Mouse (Mus musculus): ENCODE data around the gene Zfyve26. TPM values are rescaled to one million over a fixed set of nuclear protein-coding genes. Genes with fewer than 3 reads are reported as not detected.

Gene Zfyve26
- polyA plus RNA-seq, 1 experiment from 2014 or later = 7.6 TPM

DNA sequence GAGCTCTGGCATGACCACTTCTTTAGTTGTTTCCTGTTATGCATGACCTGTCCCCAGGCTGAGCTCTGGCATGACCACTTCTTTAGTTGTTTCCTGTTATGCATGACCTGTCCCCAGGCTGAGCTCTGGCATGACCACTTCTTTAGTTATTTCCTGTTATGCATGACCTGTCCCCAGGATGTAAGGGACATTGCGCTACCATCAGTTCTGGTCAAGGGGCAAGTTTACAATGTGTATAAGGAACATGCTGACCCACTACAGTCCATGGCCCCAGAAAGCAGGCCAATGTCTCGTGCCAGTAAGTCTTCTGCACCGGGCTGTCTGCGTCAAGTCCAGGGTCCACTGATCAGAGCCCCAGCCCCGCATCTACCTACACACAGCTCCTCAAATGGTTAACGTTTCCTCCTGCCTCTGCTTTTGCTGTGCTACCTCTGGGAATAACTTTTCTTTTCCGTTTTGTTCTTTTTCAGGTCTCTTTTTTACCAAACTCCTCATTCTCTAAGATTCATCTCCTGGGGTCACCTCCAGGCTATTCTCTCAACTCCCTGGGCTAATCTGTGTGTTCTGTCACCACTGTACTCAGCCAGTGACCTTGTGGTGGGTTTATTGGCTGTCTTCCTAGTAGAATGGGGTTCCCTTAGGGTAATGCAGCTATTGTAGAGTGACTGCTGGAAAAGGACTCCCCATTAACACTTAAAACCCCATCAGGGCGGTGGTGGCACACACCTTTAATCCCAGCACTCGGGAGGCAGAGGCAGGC, 42.6 kb downstream of the Zfyve26 start:
- Histone ChIP-seq H3K27ac (peak overlapping the region; percentile 64), H3K9me3 (replicated peaks; ENCODE audit: low read length) (no peaks in the 10 kb centered on the region), H3K36me3 (ENCODE audit: insufficient read depth, low read length) (peaks cover 44% of the 10 kb centered on the region), H3K27me3 (ENCODE audit: insufficient read depth, low read length) (no peaks in the 10 kb centered on the region), H3K4me3 (replicated peaks; ENCODE audit: low read depth, low read length) (no peak overlapping the region), H3K9ac (ENCODE audit: low read depth, low read length) (no peak overlapping the region), H3K4me2 (ENCODE audit: low read length) (no peak overlapping the region), H3K4me1 (replicated peaks; ENCODE audit: insufficient read depth, low read length) (no peaks in the 10 kb centered on the region)
- DNase-seq (ENCODE audit: low spot score) (peak; percentile 53), ATAC-seq (replicated peaks; ENCODE audit: low FRiP score, low read depth) (peak; percentile 92)
- no peak for TF ChIP-seq CTCF (IDR thresholded peaks at IDR 0.05; ENCODE audit: low read depth)
- 63% methylated on average over 9 of the region's 9 CpGs for WGBS

- DNase-seq (ENCODE audit: low spot score) = no peak
- TF ChIP-seq CTCF (IDR thresholded peaks at IDR 0.05; ENCODE audit: low read depth) = no peak
- WGBS = 89% methylated on average over 3 of the region's 3 CpGs
- no peak overlapping the region for H3K9ac ChIP-seq (ENCODE audit: low read depth, low read length)
- no peak overlapping the region for H3K4me3 ChIP-seq (replicated peaks; ENCODE audit: low read depth, low read length)
- H3K4me2 ChIP-seq (ENCODE audit: low read length) = no peak overlapping the region
- no peak for ATAC-seq (replicated peaks; ENCODE audit: low FRiP score, low read depth)
- peaks cover 68% of the 10 kb centered on the region for H3K36me3 ChIP-seq (ENCODE audit: insufficient read depth, low read length)
- no peak overlapping the region for H3K27ac ChIP-seq
- H3K27me3 ChIP-seq (ENCODE audit: insufficient read depth, low read length) = no peaks in the 10 kb centered on the region
- H3K4me1 ChIP-seq (replicated peaks; ENCODE audit: insufficient read depth, low read length) = no peaks in the 10 kb centered on the region
- H3K9me3 ChIP-seq (replicated peaks; ENCODE audit: low read length) = no peaks in the 10 kb centered on the region
Observed at GRCm38 (mm10) chr12:79248110-79248509, 48.0 kb downstream of the Zfyve26 start.

DNA sequence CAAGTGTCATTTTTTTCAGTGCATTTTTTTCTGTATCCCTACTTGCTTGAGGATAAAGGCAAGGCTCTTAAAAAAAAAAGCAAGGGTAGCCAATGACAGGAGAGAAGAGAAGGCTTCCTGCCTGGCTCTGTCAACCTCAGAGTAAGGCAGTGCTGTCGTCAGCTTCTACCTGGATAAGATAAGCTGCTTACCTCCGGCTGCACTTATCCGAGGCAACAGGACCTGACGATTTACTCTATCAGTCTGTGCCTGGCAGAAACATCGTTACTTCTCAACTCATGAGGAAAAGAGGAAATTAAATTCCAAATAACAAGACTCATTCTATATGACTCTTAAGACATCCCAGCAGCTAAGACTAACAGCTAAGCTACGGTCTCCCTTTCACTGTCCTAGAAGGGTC, 53.2 kb downstream of the Zfyve26 start:
- no peak overlapping the region for H3K9ac ChIP-seq (ENCODE audit: low read depth, low read length)
- H3K4me1 ChIP-seq (replicated peaks; ENCODE audit: insufficient read depth, low read length) = no peaks in the 10 kb centered on the region
- TF ChIP-seq CTCF (IDR thresholded peaks at IDR 0.05; ENCODE audit: low read depth) = no peak
- no peak for DNase-seq (ENCODE audit: low spot score)
- no peak overlapping the region for H3K27ac ChIP-seq
- no peak overlapping the region for H3K4me3 ChIP-seq (replicated peaks; ENCODE audit: low read depth, low read length)
- H3K27me3 ChIP-seq (ENCODE audit: insufficient read depth, low read length) = no peaks in the 10 kb centered on the region
- 95% methylated on average over 6 of the region's 6 CpGs for WGBS
- ATAC-seq (replicated peaks; ENCODE audit: low FRiP score, low read depth) = no peak
- H3K36me3 ChIP-seq (ENCODE audit: insufficient read depth, low read length) = peaks cover 83% of the 10 kb centered on the region
- H3K4me2 ChIP-seq (ENCODE audit: low read length) = no peak overlapping the region
- H3K9me3 ChIP-seq (replicated peaks; ENCODE audit: low read length) = no peaks in the 10 kb centered on the region

- Histone ChIP-seq H3K4me1 (replicated peaks; ENCODE audit: insufficient read depth, low read length) (no peaks in the 10 kb centered on the region), H3K27me3 (ENCODE audit: insufficient read depth, low read length) (no peaks in the 10 kb centered on the region), H3K9me3 (replicated peaks; ENCODE audit: low read length) (no peaks in the 10 kb centered on the region), H3K27ac (no peak overlapping the region), H3K9ac (ENCODE audit: low read depth, low read length) (no peak overlapping the region), H3K4me2 (ENCODE audit: low read length) (no peak overlapping the region), H3K36me3 (ENCODE audit: insufficient read depth, low read length) (peaks cover 86% of the 10 kb centered on the region), H3K4me3 (replicated peaks; ENCODE audit: low read depth, low read length) (no peak overlapping the region)
- no peak for DNase-seq (ENCODE audit: low spot score)
- TF ChIP-seq CTCF (IDR thresholded peaks at IDR 0.05; ENCODE audit: low read depth) = no peak
- 84% methylated on average over 2 of the region's 2 CpGs for WGBS
- no peak for ATAC-seq (replicated peaks; ENCODE audit: low FRiP score, low read depth)
Observed at GRCm38 (mm10) chr12:79241985-79242384, 54.1 kb downstream of the Zfyve26 start.

GRCm38 (mm10) chr12:79235485-79236080, 60.5 kb downstream of the Zfyve26 start:
- Histone ChIP-seq H3K4me1 (replicated peaks; ENCODE audit: insufficient read depth, low read length) (no peaks in the 10 kb centered on the region), H3K4me2 (ENCODE audit: low read length) (no peak overlapping the region), H3K4me3 (replicated peaks; ENCODE audit: low read depth, low read length) (no peak overlapping the region), H3K27ac (no peak overlapping the region), H3K36me3 (ENCODE audit: insufficient read depth, low read length) (peaks cover 43% of the 10 kb centered on the region), H3K9me3 (replicated peaks; ENCODE audit: low read length) (no peaks in the 10 kb centered on the region), H3K9ac (ENCODE audit: low read depth, low read length) (no peak overlapping the region), H3K27me3 (ENCODE audit: insufficient read depth, low read length) (no peaks in the 10 kb centered on the region)
- no peak for DNase-seq (ENCODE audit: low spot score)
- WGBS = 92% methylated on average over 11 of the region's 11 CpGs
- TF ChIP-seq CTCF (IDR thresholded peaks at IDR 0.05; ENCODE audit: low read depth) = no peak
- ATAC-seq (replicated peaks; ENCODE audit: low FRiP score, low read depth) = no peak

DNA sequence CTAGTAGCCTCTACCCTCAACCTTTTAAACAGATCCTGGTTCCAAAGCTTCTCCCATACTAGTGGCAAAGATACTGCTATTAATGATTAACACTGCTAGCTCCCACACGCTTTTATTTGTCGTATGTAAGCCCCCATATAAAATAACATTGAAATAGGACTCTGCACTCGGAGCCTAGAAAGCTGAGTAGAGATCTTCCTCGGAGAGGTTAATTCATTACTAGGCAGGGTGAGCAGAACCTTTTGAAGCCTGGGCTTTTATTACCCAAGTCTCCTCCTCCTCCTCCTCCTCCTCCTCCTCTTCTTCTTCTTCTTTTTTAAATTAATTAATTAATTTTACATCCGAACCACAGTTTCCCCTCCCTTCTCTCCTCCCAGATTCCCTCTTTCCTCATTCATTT, 78.6 kb downstream of the Zfyve26 start:
- Histone ChIP-seq H3K4me3 (replicated peaks; ENCODE audit: low read depth, low read length) (no peak overlapping the region), H3K27me3 (ENCODE audit: insufficient read depth, low read length) (no peaks in the 10 kb centered on the region), H3K4me2 (ENCODE audit: low read length) (no peak overlapping the region), H3K4me1 (replicated peaks; ENCODE audit: insufficient read depth, low read length) (no peaks in the 10 kb centered on the region), H3K9ac (ENCODE audit: low read depth, low read length) (no peak overlapping the region), H3K36me3 (ENCODE audit: insufficient read depth, low read length) (no peaks in the 10 kb centered on the region), H3K27ac (no peak overlapping the region), H3K9me3 (replicated peaks; ENCODE audit: low read length) (no peaks in the 10 kb centered on the region)
- WGBS = 14% methylated on average over 5 of the region's 5 CpGs
- no peak for TF ChIP-seq CTCF (IDR thresholded peaks at IDR 0.05; ENCODE audit: low read depth)
- ATAC-seq (replicated peaks; ENCODE audit: low FRiP score, low read depth) (0 out of 2 replicates have a peak, but pooled peaks have one; percentile 21), DNase-seq (ENCODE audit: low spot score) (peak; percentile 41)
